Mouse (Mus musculus): Measurements from ENCODE around the gene Zdhhc14. TPM values are rescaled to one million over a fixed set of nuclear protein-coding genes. Genes with fewer than 3 reads are reported as not detected.

The Zdhhc14 gene
- total and polyA plus RNA-seq, 3 experiments, result 0.34 to 1.3 (median 0.35) TPM

DNA sequence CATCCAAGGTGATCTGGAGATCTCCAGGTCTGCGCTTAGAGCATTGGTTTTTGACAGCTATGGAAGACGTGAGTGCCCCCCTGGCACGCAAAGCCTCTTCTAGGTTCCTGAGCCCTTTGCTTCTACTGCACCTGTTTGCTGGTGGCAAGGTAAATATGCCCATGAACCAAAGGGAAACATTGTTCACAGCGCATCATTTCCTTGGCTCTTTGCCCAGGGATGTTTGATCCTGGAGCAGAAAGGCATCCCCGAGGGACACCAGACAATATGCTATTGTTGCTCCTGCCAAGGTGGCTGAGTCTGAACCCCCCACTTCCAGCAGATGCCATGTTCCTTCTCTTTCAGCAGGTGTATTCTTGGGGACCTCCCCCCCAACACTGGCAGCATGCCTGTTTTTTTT lies 61.2 kb downstream of the Zdhhc14 start:
- in situ Hi-C loops (cut with MboI; ENCODE audit: low pct_ligation_motif_present, low pct_unique_long_range_greater_than_20kb, low sequenced_read_pairs), result no loop called here
- H3K9me3 ChIP-seq (replicated peaks; ENCODE audit: low read length), result no peaks in the 10 kb centered on the region
- no peak for DNase-seq (ENCODE audit: extremely low read depth)
- no peak overlapping the region for H3K4me3 ChIP-seq (replicated peaks in 1 of 3; ENCODE audit: low read depth in 2 of 3, low read length in 2 of 3, poor library complexity in 1 of 3)
- H3K9ac ChIP-seq (ENCODE audit: insufficient read depth, low read depth), result no peak overlapping the region
- no peak overlapping the region for H3K4me2 ChIP-seq (ENCODE audit: insufficient read depth, low read depth, poor library complexity, severe bottlenecking)
- peaks cover 0 to 10% of the 10 kb centered on the region in 2 experiments; a peak in 2 of 4 replicates for H3K4me1 ChIP-seq (ENCODE audit: control insufficient read depth in 1 of 2, insufficient read depth in 2 of 2)
- dilution Hi-C loops (cut with MboI; ENCODE audit: extremely low pct_ligation_motif_present, extremely low pct_unique_long_range_greater_than_20kb, low sequenced_read_pairs), result no loop called here
- H3K27ac ChIP-seq (ENCODE audit: insufficient read depth, low read depth), result no peak overlapping the region
- TF ChIP-seq JUN (IDR thresholded peaks at IDR 0.05; ENCODE audit: insufficient read depth, low read depth, low read length) (no peak), POLR2AphosphoS2 (IDR thresholded peaks at IDR 0.05; ENCODE audit: low read depth, low read length) (no peak), SMC3 (IDR thresholded peaks at IDR 0.05; ENCODE audit: low read depth, low read length) (no peak), MEF2A (IDR thresholded peaks at IDR 0.05; ENCODE audit: borderline replicate concordance, low read depth, low read length) (no peak), UBTF (IDR thresholded peaks at IDR 0.05; ENCODE audit: low read depth, low read length) (no peak), IRF4 (IDR thresholded peaks at IDR 0.05; ENCODE audit: low read depth, low read length) (no peak), ZNF384 (IDR thresholded peaks at IDR 0.05; ENCODE audit: low read depth, low read length) (no peak), TCF12 (IDR thresholded peaks at IDR 0.05; ENCODE audit: low read depth, low read length) (no peak), USF1 (IDR thresholded peaks at IDR 0.05; ENCODE audit: low read depth, low read length) (no peak), ELF1 (IDR thresholded peaks at IDR 0.05; ENCODE audit: low read depth, low read length) (no peak), RCOR1 (conservative IDR thresholded peaks at IDR 0.05; ENCODE audit: low read depth, low read length) (no peak), MXI1 (IDR thresholded peaks at IDR 0.05; ENCODE audit: low read depth, low read length) (no peak), RAD21 (IDR thresholded peaks at IDR 0.05; ENCODE audit: low read depth, low read length) (no peak), KAT2A (IDR thresholded peaks at IDR 0.05; ENCODE audit: insufficient replicate concordance, low read length) (no peak), HCFC1 (IDR thresholded peaks at IDR 0.05; ENCODE audit: low read depth, low read length) (no peak)
- H3K36me3 ChIP-seq (replicated peaks in 1 of 2; ENCODE audit: control insufficient read depth in 1 of 2, insufficient read depth in 1 of 2, low read length in 1 of 2), result no peaks in the 10 kb centered on the region
- no peaks in the 10 kb centered on the region for H3K79me2 ChIP-seq (replicated peaks; ENCODE audit: control insufficient read depth, extremely low read depth, insufficient read depth, poor library complexity, severe bottlenecking)
- H3K27me3 ChIP-seq (replicated peaks), result no peaks in the 10 kb centered on the region

DNA sequence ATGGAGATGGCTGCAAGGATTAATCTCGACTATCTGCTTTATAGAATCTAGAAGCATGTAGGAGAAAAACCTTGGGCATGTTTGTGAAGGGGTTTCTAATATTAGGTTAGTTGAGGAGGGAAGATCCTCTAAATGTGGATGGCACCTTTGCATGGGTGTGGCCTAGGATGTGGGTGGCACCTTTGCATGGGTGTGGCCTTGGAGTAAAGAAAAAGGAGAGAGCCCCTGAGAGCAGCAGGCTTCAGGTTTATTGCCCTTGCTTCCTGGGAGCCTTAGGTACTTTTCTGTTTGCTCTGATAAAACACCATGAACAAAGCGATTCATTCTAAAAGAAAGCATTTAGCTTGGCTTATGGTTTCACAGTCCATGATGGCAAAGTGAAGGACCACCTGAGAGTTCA lies 62.2 kb downstream of the Zdhhc14 start:
- in situ Hi-C loops (cut with MboI; ENCODE audit: low pct_ligation_motif_present, low pct_unique_long_range_greater_than_20kb, low sequenced_read_pairs) (no loop called here), dilution Hi-C loops (cut with MboI; ENCODE audit: extremely low pct_ligation_motif_present, extremely low pct_unique_long_range_greater_than_20kb, low sequenced_read_pairs) (no loop called here)
- DNase-seq (ENCODE audit: extremely low read depth), result no peak
- Histone ChIP-seq H3K79me2 (replicated peaks; ENCODE audit: control insufficient read depth, extremely low read depth, insufficient read depth, poor library complexity, severe bottlenecking) (no peaks in the 10 kb centered on the region), H3K9ac (ENCODE audit: insufficient read depth, low read depth) (no peak overlapping the region), H3K4me3 (replicated peaks in 1 of 3; ENCODE audit: low read depth in 2 of 3, low read length in 2 of 3, poor library complexity in 1 of 3) (no peak overlapping the region), H3K9me3 (replicated peaks; ENCODE audit: low read length) (no peaks in the 10 kb centered on the region), H3K27me3 (replicated peaks) (no peaks in the 10 kb centered on the region), H3K4me2 (ENCODE audit: insufficient read depth, low read depth, poor library complexity, severe bottlenecking) (no peak overlapping the region), H3K36me3 (replicated peaks in 1 of 2; ENCODE audit: control insufficient read depth in 1 of 2, insufficient read depth in 1 of 2, low read length in 1 of 2) (no peaks in the 10 kb centered on the region), H3K4me1 (ENCODE audit: control insufficient read depth in 1 of 2, insufficient read depth in 2 of 2) (peaks cover 0 to 12% of the 10 kb centered on the region in 2 experiments; a peak in 2 of 4 replicates), H3K27ac (ENCODE audit: insufficient read depth, low read depth) (no peak overlapping the region)
- no peak for TF ChIP-seq TCF12 (IDR thresholded peaks at IDR 0.05; ENCODE audit: low read depth, low read length)

Data from CH12.LX (cell line).